Mouse (Mus musculus) embryo, embryonic 10 days (tissue): ENCODE measurements around the gene Troap.
A peak's percentile ranks its signal among the peaks of the same experiment; 100 is the strongest.

Experiments
- DNase-seq: peaks from one replicate; pipeline ENCODE4 v3.0.0-alpha.2; 2015; ENCODE audit warnings: low spot score

Gene Troap

GRCm38 (mm10) chr15:99114312-99115064 lies 40.1 kb downstream of the Troap start:
- DNase-seq = peak; percentile 48

- no peak for DNase-seq
These were observed 40.7 kb downstream of the Troap start for GRCm38 (mm10) chr15:99115065-99115423.

- peak; percentile 37 for DNase-seq
These were observed 42.2 kb downstream of the Troap start for GRCm38 (mm10) chr15:99116539-99116938.

- no peak for DNase-seq
These were observed 46.4 kb downstream of the Troap start for GRCm38 (mm10) chr15:99120814-99121213.

GRCm38 (mm10) chr15:99122642-99123041 lies 48.3 kb downstream of the Troap start:
- DNase-seq = no peak

- DNase-seq = no peak
These were observed 51.3 kb downstream of the Troap start, which contains the start of gene Spats2 for GRCm38 (mm10) chr15:99125711-99126080. Gene Spats2, plus strand, starts transcription at chr15:99125916.

GRCm38 (mm10) chr15:99126081-99126815 lies 51.9 kb downstream of the Troap start:
- peak; percentile 97 for DNase-seq

- DNase-seq = peak; percentile 66
These were observed 52.5 kb downstream of the Troap start for GRCm38 (mm10) chr15:99126816-99127365.

GRCm38 (mm10) chr15:99127851-99128522 lies 53.6 kb downstream of the Troap start:
- peak; percentile 25 for DNase-seq

- no peak for DNase-seq
These were observed 55.1 kb downstream of the Troap start for GRCm38 (mm10) chr15:99129441-99129840.

GRCm38 (mm10) chr15:99129956-99130910 lies 55.9 kb downstream of the Troap start:
- peak; percentile 59 for DNase-seq
